Mouse (Mus musculus): Measurements from ENCODE around the gene Plbd1. TPM values are rescaled to one million over a fixed set of nuclear protein-coding genes. Genes with fewer than 3 reads are reported as not detected.

Gene Plbd1
- total RNA-seq (2015; ENCODE audit: low replicate concordance), result 44.2 and 65.4 TPM in 2 replicates
- 49.7 and 54.4 TPM in 2 replicates for total RNA-seq (2017; ENCODE audit: low replicate concordance)

DNA sequence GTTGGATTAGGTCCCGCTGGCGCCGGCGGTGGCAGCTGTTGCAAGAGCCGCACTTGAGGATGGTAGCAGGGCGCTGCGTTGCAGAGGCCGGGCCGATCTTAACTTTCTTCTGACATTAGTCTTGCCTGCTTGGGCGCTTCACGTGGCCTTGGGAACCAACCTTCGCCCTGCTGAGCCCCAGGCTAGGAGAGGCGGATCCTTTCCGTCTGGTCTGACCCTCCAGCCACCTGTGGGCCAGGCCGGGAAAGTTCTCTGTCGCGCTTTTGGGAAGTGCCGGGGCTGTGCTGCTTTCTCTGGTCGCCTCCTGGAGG lies at the start of gene Plbd1:
TSS of gene Plbd1 (minus strand) at position 223 of the 311 bp plus-strand sequence.
- no peak for ATAC-seq (replicated peaks; ENCODE audit: low FRiP score, poor library complexity, severe bottlenecking)

DNA sequence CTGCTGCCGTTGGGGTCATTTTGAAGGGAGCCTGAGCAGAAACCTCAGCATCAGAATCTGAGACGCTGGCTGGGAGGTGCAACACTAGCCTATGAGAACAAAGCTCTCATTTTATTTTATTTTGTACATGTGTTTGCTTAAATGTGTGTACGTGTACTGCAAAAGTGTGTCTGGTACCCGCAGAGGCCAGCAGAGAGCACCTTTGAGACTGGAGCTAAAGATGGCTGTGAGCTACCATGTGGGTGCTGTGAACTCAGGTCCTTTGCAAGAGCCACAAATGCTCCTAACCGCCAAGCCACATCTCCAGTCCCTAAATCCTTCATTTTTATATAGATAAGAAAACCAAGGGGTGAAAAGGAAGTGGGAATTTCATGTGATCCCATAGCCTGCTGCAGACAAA lies 48.7 kb upstream of the Plbd1 start:
- no peak for ATAC-seq (replicated peaks; ENCODE audit: low FRiP score, poor library complexity, severe bottlenecking)

DNA sequence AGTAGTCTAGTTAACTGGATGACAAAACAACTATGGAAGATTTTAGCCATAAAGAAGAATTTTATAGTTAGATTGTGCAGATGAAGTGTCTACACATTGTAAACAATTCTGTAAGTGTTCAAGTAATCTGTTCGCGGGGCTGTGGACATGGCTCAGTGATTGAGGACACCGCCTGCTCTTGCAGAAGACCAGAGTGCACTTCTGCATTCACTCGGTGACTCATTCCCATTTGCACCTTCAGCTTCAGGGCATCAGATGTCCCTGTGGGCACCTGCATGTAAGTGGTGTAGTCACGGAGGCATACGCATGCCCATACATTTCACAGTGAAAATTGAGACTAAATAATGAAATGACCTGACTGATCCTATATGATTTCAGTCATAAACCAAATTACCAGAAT lies 46.9 kb upstream of the Plbd1 start:
- no peak for ATAC-seq (replicated peaks; ENCODE audit: low FRiP score, poor library complexity, severe bottlenecking)

DNA sequence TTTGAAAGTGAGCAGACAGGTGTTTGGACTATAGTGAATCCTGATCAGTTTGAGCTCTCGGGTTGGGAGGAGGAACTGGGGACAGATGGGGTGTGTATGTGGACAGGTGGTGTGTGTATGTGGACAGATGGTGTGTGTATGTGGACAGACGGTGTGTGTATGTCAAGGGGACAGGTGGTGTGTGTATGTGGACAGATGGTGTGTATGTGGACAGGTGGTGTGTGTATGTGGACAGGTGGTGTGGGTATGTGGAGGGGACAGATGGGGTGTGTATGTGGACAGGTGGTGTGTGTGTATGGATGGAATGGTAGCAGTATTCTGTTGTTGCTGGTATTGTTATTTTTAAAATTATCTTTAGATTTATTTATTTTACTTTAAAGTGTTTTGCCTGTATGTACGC lies 40.1 kb upstream of the Plbd1 start:
- ATAC-seq (replicated peaks; ENCODE audit: low FRiP score, poor library complexity, severe bottlenecking), result no peak

DNA sequence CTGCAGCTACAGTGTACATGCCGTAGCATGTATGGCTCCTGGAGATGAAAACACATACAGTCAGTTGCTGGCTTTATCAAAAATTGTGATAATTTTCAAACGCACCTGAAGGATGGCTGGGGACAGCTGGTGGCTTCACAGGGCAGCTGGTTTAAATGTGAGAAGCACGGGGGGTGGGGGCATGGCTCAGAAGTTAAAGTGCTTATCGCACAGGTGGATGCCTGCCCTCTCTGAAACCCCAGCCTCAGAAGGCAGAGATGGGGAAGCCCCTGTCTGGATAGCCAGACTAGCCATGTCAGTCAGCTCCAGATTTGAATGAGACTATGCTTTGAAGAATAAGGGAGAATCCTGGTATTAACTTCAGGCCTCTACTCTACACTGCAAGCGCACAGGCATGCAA lies 39.5 kb upstream of the Plbd1 start:
- ATAC-seq (replicated peaks; ENCODE audit: low FRiP score, poor library complexity, severe bottlenecking), result no peak

DNA sequence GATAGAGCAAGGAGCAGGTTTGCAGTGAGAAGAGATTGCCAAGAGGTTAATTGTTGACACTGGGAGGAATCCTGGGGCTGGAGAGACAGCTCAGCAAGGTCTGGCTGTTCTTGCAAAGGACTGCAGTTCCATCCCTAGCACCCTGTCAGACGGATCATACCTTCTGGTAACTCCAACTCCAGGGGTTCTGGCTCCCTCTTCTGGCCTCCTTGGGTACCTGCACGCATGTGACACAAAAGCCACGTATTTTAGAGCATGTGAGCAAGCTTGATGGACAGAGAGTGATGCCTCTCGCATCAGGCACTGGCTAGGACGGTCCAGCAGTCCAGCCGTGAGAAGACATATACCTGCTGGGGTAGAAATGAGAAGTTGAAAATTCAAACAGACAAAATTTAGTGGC lies 29.6 kb upstream of the Plbd1 start:
- 0 out of 2 replicates have a peak, but pooled peaks have one; percentile 49 for ATAC-seq (replicated peaks; ENCODE audit: low FRiP score, poor library complexity, severe bottlenecking)

DNA sequence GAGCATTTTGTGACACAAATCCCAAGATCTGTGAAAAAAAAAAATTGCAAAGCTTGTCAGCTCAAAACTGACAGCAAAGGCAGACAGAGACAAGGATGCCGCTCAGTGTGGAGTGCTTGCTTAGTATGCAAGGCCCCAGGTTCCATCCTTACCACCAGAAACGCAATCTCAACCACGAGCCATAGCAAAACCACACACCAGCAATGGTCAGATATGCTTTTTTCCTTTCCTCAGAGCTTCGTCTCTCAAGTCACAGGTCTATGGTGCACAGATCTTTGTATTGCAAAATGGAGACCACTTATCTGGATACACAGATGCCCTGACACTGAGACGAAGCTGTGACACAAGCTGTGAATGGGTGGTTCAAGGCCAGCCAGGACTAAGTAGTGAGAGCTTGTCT lies 28.8 kb upstream of the Plbd1 start:
- no peak for ATAC-seq (replicated peaks; ENCODE audit: low FRiP score, poor library complexity, severe bottlenecking)

DNA sequence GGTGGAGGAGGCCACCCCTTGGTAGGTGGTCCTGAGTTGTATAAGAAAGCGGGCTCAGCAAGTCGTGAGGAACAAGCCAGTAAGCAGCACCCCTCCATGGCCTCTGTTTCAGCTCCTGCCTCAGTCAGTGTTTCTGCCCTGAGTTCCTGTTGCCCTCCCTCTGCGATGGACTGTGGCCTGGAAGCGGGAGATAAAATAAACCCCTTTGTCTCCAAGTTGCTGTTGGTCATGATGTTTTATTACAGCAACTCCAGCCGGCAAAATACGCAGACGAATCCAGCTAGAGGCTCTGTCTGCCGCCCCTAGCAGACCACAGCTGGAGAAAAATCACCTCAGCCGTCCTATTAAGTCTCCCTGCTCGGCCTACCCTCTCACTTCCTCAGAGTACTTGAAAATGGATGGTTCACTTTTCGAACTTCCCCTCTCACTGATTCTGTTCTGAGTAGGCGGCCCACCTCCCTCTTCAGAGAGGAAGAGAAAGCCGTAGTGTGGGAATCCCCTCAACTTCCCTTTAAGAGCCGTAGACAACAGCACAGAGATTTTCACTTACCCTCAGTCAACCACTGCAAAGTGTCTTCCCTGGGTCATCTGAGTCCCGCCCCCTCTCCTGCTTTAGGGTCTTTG lies 28.2 kb upstream of the Plbd1 start:
- ATAC-seq (replicated peaks; ENCODE audit: low FRiP score, poor library complexity, severe bottlenecking), result no peak

DNA sequence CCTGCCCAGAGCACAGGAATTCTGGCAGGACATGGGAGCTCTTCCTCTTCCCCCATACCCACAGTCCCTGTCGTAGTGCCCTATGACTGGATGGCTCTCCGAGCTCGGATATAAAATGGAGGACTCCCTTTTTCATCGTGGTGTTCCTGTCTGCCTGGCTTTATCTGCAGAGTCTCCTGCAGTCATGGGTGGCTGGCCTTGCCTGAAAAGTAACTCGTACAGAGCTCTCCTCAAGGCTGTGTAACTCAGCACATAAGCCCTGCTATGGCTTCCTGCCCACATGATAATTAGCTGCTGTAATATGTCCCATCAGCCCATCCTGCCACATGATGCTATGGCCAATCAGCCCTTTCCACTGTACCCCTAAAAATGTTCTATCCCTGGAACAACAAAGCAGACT lies 23.7 kb upstream of the Plbd1 start:
- no peak for ATAC-seq (replicated peaks; ENCODE audit: low FRiP score, poor library complexity, severe bottlenecking)

DNA sequence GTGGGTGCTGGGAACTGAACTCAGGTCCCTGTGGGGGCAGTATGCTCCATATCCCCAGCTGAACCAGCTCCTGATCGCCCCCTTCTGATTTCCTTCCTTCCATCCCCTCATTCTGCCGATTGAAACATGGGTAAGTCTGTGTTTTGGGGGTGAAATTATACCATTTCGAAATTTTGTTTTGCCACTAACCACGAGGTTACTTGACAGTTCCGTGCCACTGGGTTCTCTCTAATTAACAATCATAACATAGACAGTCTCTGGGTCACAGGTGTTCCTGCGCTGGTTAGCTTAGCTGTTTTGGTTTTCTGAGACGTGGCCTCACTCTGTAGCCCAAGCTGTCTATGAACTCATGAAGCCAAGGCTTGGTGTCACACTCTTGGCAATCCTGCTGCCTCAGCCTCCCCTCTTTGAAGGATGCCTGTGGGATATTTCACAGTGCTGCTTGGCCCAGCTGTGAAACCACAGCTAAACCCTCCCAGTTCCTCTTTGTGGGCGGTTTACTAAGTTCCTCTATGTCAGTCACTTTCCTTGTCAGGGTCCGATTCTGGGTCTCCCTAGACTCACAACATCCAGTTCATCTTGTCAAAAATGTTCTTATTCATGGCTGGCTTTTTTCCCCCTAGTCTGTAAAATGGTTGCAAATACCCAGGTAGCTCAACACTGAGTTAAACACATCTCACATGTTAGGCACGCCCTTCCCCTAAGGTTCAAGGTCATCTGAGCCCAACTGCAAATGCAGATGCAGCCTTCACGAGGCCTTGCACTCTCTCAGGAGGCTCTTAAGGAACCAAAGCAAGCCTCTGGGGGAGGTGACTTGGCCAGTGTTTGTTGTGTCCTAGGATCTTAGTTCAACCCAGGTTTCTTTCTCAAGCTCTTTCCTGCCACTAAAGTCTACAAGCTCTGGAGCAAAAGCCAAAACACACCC lies 21.9 kb upstream of the Plbd1 start:
- no peak for ATAC-seq (replicated peaks; ENCODE audit: low FRiP score, poor library complexity, severe bottlenecking)

DNA sequence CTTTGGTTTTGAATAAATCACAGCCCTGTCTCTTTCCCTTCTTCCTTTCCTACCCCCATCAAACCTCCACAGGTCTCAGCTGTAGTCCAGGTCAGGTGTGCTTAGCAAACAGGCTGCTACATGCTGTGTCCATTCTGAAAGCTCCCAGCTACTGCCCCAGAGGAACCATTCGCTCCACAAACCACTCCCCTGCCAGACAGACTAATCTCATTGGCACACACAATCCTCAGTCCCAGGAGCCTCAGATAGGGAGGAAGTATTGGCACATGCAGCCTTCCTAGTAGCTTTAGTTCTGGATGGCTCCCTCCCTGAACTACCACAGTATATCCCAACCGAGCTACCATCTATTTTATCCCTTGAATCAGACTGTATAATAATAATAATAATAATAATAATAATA lies 17.7 kb upstream of the Plbd1 start:
- no peak for ATAC-seq (replicated peaks; ENCODE audit: low FRiP score, poor library complexity, severe bottlenecking)

DNA sequence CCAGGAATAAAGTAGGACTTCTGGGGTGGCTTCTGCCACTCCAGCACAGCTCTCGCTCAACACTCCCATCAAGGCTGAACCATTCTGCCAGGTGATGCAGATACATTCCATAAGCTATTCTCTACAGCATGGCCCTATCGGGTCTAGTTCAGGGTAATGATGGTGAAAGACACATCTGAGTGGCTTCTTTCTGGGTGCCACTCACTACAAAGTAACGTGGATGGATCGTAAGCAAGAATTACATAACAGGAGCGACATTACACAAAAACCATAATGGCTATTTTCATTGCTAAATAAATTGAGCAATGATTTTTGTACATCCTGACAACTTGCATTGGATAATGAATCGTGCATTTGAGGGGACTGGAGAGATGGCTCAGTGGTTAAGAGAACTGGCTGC lies 13.2 kb upstream of the Plbd1 start:
- ATAC-seq (replicated peaks; ENCODE audit: low FRiP score, poor library complexity, severe bottlenecking), result no peak

DNA sequence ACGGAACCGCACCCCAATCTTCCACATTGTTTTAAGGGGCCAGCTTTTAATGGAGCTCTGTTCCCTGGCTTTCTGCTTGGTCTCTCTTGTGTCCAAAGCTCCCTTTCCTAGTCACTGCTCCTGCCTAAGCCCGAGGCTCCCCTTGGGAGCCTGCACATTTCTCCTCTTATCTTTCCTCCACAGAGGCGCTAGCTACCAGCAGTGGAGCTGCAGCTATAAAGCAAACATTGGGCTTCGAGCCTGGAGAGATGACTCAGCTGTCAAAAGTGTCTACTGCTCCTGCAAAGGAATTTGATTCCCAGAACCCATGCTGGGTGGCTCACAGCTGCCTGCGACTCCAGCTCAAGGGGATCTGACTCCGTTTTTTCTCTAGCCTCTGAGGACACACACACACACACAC lies 10.7 kb upstream of the Plbd1 start:
- ATAC-seq (replicated peaks; ENCODE audit: low FRiP score, poor library complexity, severe bottlenecking), result 0 out of 2 replicates have a peak, but pooled peaks have one; percentile 30

DNA sequence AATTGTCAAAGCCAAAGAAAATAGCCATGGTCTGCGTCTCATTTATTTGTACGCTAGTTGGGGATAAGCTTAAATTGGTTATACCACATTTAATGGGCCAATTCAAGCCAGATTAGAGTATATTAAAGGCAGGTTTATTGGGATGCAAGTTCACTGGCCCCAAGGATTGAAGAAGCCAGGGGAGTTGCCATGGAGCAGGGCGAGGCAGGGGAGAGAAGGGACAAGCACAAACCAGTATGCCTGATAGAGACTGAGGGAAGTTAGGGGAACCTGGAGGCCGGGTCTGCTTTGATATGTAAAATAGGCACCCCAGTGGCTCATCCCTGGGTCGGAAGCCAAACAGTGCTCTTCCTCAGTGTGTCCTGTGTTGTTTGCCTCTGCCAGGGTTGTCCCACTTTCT lies 7.5 kb upstream of the Plbd1 start:
- ATAC-seq (replicated peaks; ENCODE audit: low FRiP score, poor library complexity, severe bottlenecking), result no peak

DNA sequence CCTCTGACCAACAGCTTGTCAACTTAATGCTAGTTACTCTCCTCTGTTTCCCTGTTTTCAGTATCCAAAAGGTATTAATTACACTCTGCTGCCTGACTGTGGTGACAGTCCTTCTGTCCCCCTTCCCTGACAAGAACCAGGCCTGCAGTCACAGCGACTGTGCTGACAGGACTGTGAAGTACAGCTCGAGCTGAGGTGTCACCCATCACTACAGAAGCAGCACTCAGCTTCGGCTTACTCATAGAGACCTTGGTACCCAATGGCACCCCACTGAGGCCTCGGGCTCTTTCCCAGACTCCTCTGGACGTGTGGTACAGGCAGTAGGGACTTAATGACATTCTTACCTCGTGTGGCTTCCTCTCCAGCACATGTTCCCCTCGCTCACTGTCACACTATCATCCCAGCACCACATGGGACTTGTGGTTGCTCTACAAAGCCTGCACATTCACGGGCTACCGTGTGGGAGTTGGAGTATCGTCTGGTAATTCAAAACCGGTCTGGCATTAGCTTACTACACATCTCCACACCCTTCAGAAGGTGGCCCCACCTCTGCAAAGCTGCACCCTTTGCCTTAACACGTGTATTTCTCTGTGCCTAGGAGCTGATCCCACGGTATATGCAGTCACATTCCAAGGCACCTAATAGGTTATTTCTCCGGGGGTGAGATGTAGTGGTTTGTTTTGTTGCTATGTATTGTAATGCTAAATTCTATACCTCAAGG lies 6.7 kb upstream of the Plbd1 start:
- ATAC-seq (replicated peaks; ENCODE audit: low FRiP score, poor library complexity, severe bottlenecking), result no peak

DNA sequence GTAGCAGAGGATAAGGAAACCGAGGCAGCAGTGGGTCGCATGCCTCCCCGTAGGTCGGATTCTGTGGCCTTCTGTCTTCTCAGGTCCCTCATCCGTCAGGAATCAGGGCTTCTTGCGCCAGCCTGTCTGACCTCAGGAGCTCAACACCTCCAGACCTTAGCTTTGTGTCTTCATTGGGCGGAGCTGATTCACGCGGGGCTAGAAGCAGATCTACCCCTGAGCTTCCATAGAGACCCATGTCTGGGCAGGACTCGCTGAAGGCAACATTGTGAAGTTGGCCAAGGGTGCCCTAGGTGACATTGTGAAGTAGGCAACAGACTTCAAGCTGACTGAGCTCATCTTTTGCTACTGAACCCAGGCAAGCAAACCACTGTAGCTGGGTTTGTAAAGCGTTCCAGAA lies 335 bp upstream of the Plbd1 start:
- no peak for ATAC-seq (replicated peaks; ENCODE audit: low FRiP score, poor library complexity, severe bottlenecking)

DNA sequence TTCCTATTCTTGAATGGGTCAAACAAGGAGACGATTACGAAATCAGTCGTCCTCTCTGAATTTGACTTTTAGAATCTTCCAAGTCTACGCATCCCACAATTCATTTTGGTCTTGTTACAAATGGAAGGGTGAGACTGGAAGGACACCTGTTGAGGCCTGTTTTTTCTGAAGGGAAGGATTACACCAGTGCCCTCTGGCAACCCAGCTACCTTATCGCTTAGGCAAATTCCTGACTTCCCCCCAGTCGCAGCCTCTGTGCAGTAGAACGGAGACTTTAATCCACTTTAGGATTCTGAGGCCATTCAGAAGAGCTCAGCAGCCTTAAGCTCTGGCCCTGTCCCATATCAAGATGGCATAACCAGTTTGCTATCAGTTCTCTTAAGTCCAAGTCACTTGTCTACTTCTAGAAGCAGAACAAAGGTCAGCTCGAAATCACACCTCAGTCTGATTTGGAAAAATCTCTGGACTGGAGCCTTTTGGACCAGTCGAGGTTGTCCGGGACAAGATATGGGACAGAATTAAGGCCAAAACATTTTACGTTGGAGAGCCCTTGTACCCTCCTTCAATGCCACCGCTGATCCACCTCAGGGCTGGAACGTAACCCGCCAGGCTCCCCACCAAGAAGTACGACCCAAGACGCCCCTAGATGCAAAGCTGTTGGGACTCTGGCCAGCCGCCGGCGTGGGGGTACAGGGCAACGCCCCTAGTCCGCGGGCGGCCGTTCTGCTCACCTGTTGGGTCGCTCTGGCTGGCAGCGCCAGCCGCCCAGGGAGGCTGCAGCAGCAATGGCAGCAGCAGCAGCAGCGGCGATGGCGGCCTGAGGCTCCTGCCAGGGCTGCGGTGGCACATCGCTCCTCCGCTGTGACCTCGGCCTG lies 660 bp downstream of the Plbd1 start:
- ATAC-seq (replicated peaks; ENCODE audit: low FRiP score, poor library complexity, severe bottlenecking), result no peak

DNA sequence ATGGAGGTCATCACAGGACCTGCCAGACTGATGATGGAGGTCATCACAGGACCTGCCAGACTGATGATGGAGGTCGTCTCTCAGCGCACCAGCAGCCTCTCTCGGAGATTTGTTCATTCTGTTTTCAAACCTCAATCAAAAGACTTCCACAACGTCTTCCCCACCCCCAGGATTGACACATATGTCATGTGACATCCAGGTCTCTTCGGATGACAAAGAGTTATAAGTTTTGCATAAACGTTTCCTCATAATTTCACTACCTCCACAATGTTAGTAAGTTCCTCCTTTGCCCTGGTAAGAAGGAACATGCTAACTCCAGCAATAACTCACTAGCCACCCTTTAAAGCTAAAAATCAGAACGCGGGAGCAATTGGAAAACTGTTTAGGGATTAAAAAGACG lies 2.5 kb downstream of the Plbd1 start:
- no peak for ATAC-seq (replicated peaks; ENCODE audit: low FRiP score, poor library complexity, severe bottlenecking)

DNA sequence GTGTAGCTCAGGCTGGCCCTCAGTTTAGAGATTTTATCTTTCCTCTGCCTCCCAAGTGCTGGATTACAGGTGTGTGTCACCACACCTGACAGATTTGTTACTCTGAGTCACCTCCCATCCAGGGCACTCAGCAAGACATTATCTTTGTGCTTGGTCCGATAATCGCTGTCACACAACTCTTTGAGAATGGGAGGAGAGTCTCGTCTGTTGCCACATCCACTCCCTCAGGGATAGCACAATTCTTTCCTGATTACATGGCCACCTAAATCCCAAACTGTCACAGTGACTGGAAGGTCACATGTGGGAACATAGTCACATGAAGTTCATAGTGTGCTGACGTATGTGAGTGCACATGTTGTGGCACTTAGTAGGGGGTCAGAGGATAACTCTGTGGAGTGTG lies 3.4 kb downstream of the Plbd1 start:
- ATAC-seq (replicated peaks; ENCODE audit: low FRiP score, poor library complexity, severe bottlenecking), result no peak

DNA sequence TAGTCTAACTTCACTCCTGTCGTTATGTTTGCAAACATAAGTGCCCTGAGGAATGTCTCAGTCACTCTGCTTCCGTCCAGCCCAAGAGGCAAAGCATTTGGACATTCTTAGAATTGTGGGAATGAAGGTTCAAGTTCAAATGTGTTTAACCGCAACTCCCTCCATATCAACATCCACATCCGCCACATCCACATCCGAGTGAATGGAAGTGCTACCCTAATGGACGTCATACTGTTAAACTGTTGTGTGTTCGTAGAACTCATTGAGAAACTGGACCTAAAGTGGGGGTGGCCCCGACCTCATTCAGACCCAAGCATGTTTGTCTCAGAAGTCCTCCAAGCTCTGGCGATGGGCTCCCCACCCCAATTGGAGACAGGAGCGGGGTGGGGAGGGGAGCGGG lies 5.9 kb downstream of the Plbd1 start:
- ATAC-seq (replicated peaks; ENCODE audit: low FRiP score, poor library complexity, severe bottlenecking), result no peak
